Mouse (Mus musculus): ENCODE measurements around the gene Ccl22.

DNA sequence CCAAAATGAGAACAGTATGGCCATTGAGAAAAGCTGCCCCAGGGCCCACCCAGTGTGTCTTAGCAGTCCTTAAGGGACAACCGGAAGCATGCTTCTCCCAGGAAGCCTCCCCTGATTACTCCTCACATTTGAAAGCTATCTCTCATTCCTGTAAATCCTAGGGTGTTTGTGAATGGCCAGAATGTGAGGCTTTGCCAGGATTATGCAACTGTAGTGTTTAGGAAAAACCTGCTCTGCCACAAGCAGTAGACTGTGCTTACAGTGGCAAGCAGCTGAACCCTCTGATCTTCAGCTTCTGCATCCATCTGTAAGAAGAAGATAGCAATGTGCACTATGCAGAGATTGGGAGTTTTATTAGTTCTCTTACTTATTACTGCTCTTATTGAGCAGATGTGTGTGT is 29.2 kb downstream of the Ccl22 start:
- TF ChIP-seq POLR2A (IDR thresholded peaks at IDR 0.05; ENCODE audit: borderline replicate concordance, control insufficient read depth, low read depth, low read length) = no peak
- TF ChIP-seq CTCF (IDR thresholded peaks at IDR 0.05; ENCODE audit: control insufficient read depth, insufficient read depth, low read length) = no peak
